ENCODE assay signal across 1 mouse cellular context in the genomic region with DNA sequence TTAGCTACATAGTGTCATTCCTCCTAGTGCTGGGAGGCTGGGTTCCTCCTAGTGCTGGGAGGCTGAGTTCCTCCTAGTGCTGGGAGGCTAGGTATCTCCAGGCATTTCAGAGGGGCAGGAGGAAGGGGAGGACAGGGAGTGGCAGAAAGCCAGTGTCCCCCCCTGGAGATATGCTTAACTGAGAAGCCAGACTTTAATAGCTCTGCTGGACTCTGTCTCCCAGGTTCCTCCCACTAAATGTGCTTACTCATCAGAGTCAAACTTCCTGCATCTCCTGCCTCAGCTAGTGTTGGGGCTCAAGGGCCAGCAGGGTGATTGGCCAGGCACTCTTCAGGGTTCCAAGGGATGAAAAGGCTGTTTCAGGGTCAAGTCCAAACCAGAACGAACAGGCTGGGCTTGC.
A peak's percentile ranks its signal among the peaks of the same experiment; 100 is the strongest.
TF ChIP-seq lines count a peak whose summit lies in the region.

No protein-coding gene starts in this region.

TF ChIP-seq in MEL, 35 proteins besides CTCF, POLR2A, EP300 and RAD21:
- TF ChIP-seq MAFK (IDR thresholded peaks at IDR 0.05; ENCODE audit: borderline replicate concordance, low read depth, low read length) (peak; percentile 92), ETS1 (IDR thresholded peaks at IDR 0.05; ENCODE audit: low read depth, low read length) (peak; percentile 55; the same call in 1 of the 2 replicates), NELFE (IDR thresholded peaks at IDR 0.05; ENCODE audit: low read depth, low read length) (peak; percentile 26; the same call in 1 of the 2 replicates), RCOR1 (IDR thresholded peaks at IDR 0.05; ENCODE audit: low read depth, low read length) (peak; percentile 14; the same call in 1 of the 2 replicates), MAZ (IDR thresholded peaks at IDR 0.05; ENCODE audit: low read depth, low read length) (peak; percentile 58; the same call in 1 of the 2 replicates), HCFC1 (IDR thresholded peaks at IDR 0.05; ENCODE audit: low read depth, low read length) (peak; percentile 15; the same call in 1 of the 2 replicates), JUND (IDR thresholded peaks at IDR 0.05; ENCODE audit: low read depth, low read length) (no peak), ZMIZ1 (IDR thresholded peaks at IDR 0.05; ENCODE audit: low read depth, low read length) (no peak)
